Mouse (Mus musculus) embryonic fibroblast, embryonic 13.5 days (primary cell): ENCODE measurements around the gene Gm14632. TPM values are rescaled to one million over a fixed set of nuclear protein-coding genes. Genes with fewer than 3 reads are reported as not detected.
"Not testable (repeated sequence)": the region's sequence is repeated elsewhere in the genome, so short reads cannot be mapped to it uniquely, and the experiment has no call there.

Experiments used
- H3K27ac ChIP-seq: 2 replicates; pipeline ENCODE4 v1.5.1; 2012; ENCODE audit warnings: low read length, control low read depth, inconsistent platforms; ENCODE audit not compliant: insufficient read depth
- H3K4me1 ChIP-seq: 2 replicates; pipeline ENCODE4 v1.6.1; 2011; ENCODE audit warnings: low read length; ENCODE audit not compliant: control insufficient read depth, insufficient read depth
- H3K4me3 ChIP-seq: 2 replicates; pipeline ENCODE4 v1.5.1; 2011; ENCODE audit warnings: mild to moderate bottlenecking, control low read depth, low read length; ENCODE audit not compliant: insufficient read depth
- polyA plus RNA-seq: library from polyadenylated mRNA; stranded (reverse); fragments of >200 nt; gene quantifications from 2 replicates; pipeline ENCODE4 v1.2.4, GENCODE M21; 2011; ENCODE audit warnings: low read depth; ENCODE audit not compliant: missing spikeins, insufficient read length

Gm14632 gene
- not detected in 2 replicates for polyA plus RNA-seq

- H3K4me3 ChIP-seq, H3K27ac ChIP-seq, H3K4me1 ChIP-seq: not testable (repeated sequence)
Measured at GRCm38 (mm10) chrX:30329472-30329871, at the start of gene Gm14632. Gm14632 (plus strand) TSS chrX:30329772.
